Comparison of ENCODE assay signal across 8 mouse cellular contexts in the genomic region with DNA sequence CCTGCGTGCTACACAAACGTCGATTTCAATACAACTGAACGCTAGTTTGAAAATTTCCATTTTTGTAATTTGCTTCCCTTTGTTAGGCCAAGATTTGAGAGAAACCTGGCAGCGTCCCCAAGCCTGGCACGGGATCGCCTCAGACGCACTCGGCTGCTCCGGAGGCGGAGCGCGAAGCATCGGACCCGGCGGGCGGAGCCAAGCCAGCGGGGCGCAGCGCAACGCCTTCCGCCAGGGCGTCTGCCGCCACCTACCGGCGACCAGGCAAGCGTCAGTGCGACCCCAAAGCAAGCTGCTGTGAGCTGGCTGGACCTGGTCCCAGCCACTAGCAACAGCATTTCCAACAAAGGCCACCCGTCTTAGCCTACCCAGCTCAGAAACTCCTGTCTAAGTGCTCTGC.
DNase-seq lines count a peak whose midpoint lies in the region; ATAC-seq and TF ChIP-seq lines count a peak whose summit lies in the region.

No protein-coding gene starts in this region.

- TF ChIP-seq CTCF in E14TG2a.4 (conservative IDR thresholded peaks at IDR 0.05; ENCODE audit: low read length): peak; percentile 11; the same call in 1 of the 2 replicates
- TF ChIP-seq CTCF in stomach, postnatal 0 days (IDR thresholded peaks at IDR 0.05; ENCODE audit: low read depth): peak; percentile 99

- H3K27ac ChIP-seq in forebrain, embryonic 13.5 days: peak overlapping the region; percentile 93
- H3K27ac ChIP-seq in liver, embryonic 16.5 days (ENCODE audit: low read length): no peak overlapping the region
- H3K27ac ChIP-seq in neural tube, embryonic 12.5 days: no peak overlapping the region
- H3K27ac ChIP-seq in stomach, postnatal 0 days (replicated peaks): peak overlapping the region; percentile 76

- H3K4me2 ChIP-seq in forebrain, embryonic 13.5 days: peak overlapping the region; percentile 62
- H3K4me2 ChIP-seq in liver, embryonic 16.5 days (ENCODE audit: low read depth, low read length): peak overlapping the region; percentile 68
- H3K4me2 ChIP-seq in neural tube, embryonic 12.5 days (replicated peaks): peak overlapping the region; percentile 62
- H3K4me2 ChIP-seq in stomach, postnatal 0 days (replicated peaks; ENCODE audit: low read depth): peak overlapping the region; percentile 65

- peak; percentile 97 to 98 for DNase-seq in heart, postnatal 10 days
- DNase-seq in large intestine, adult 2 months (ENCODE audit: low read depth, low spot score): peak; percentile 57
- DNase-seq in stomach, postnatal 0 days (ENCODE audit: low spot score): peak; percentile 92

- peaks cover 19% of the 10 kb centered on the region for H3K27me3 ChIP-seq in E14TG2a.4 (ENCODE audit: insufficient read depth, low read length)
- no peaks in the 10 kb centered on the region for H3K27me3 ChIP-seq in forebrain, embryonic 13.5 days
- peaks cover 13% of the 10 kb centered on the region for H3K27me3 ChIP-seq in liver, embryonic 16.5 days (ENCODE audit: control insufficient read depth, insufficient read depth, low read depth, low read length)
- no peaks in the 10 kb centered on the region for H3K27me3 ChIP-seq in neural tube, embryonic 12.5 days (replicated peaks)
- H3K27me3 ChIP-seq in stomach, postnatal 0 days (ENCODE audit: control insufficient read depth, insufficient read depth, low read length): no peaks in the 10 kb centered on the region

- no peaks in the 10 kb centered on the region for H3K9me3 ChIP-seq in E14TG2a.4 (ENCODE audit: low read length)
- peaks cover 3% of the 10 kb centered on the region; the same call in 1 of the 2 replicates for H3K9me3 ChIP-seq in forebrain, embryonic 13.5 days (replicated peaks)
- H3K9me3 ChIP-seq in liver, embryonic 16.5 days (replicated peaks; ENCODE audit: control insufficient read depth, low read length): no peaks in the 10 kb centered on the region
- H3K9me3 ChIP-seq in neural tube, embryonic 12.5 days: peaks cover 6% of the 10 kb centered on the region; the same call in 1 of the 2 replicates
- no peaks in the 10 kb centered on the region for H3K9me3 ChIP-seq in stomach, postnatal 0 days (ENCODE audit: control insufficient read depth, low read length)

- no peak for TF ChIP-seq EP300 in stomach, postnatal 0 days (optimal IDR thresholded peaks at IDR 0.05)

- H3K36me3 ChIP-seq in E14TG2a.4 (ENCODE audit: insufficient read depth, low read length): no peaks in the 10 kb centered on the region
- H3K36me3 ChIP-seq in forebrain, embryonic 13.5 days (ENCODE audit: poor library complexity, severe bottlenecking): no peaks in the 10 kb centered on the region
- H3K36me3 ChIP-seq in liver, embryonic 16.5 days (ENCODE audit: control insufficient read depth, insufficient read depth): no peaks in the 10 kb centered on the region
- H3K36me3 ChIP-seq in neural tube, embryonic 12.5 days: no peaks in the 10 kb centered on the region
- no peaks in the 10 kb centered on the region for H3K36me3 ChIP-seq in stomach, postnatal 0 days (ENCODE audit: control insufficient read depth, insufficient read depth, low read length)

- H3K4me3 ChIP-seq in E14TG2a.4 (replicated peaks; ENCODE audit: low read length): peak overlapping the region; percentile 60
- peak overlapping the region; percentile 40 for H3K4me3 ChIP-seq in forebrain, embryonic 13.5 days
- H3K4me3 ChIP-seq in liver, embryonic 16.5 days (ENCODE audit: low read depth, low read length): peak overlapping the region; percentile 50
- H3K4me3 ChIP-seq in neural tube, embryonic 12.5 days: peak overlapping the region; percentile 21
- peak overlapping the region; percentile 40 for H3K4me3 ChIP-seq in stomach, postnatal 0 days (ENCODE audit: low read depth, low read length)

- ATAC-seq in cerebellum, adult (ENCODE audit: insufficient number of reproducible peaks, low FRiP score, low TSS enrichment): peak; percentile 84
- ATAC-seq in forebrain, embryonic 13.5 days: peak; percentile 95
- peak; percentile 74 for ATAC-seq in liver, embryonic 16.5 days (ENCODE audit: low read depth)
- peak; percentile 93 for ATAC-seq in neural tube, embryonic 12.5 days (ENCODE audit: low FRiP score, low read depth)
- ATAC-seq in stomach, postnatal 0 days (ENCODE audit: low FRiP score, low TSS enrichment): peak; percentile 94

- intact Hi-C loops in heart, postnatal 10 days (cut with DNase I): loop anchor here (1.0 to 5.0 kb wide), 7 partner anchors 211 to 760 kb away; partner anchors contain the start of gene E130114P18Rik

- peak overlapping the region; percentile 65 for H3K9ac ChIP-seq in forebrain, embryonic 13.5 days
- H3K9ac ChIP-seq in liver, embryonic 16.5 days (ENCODE audit: low read depth, low read length): no peak overlapping the region; the same call in 1 of the 2 replicates
- H3K9ac ChIP-seq in neural tube, embryonic 12.5 days: peak overlapping the region; percentile 51
- H3K9ac ChIP-seq in stomach, postnatal 0 days (ENCODE audit: low read length): peak overlapping the region; percentile 61

- WGBS in forebrain, embryonic 13.5 days: under 1% methylated on average over 29 of the region's 29 CpGs
- WGBS in large intestine, adult 2 months: under 1% methylated on average over 29 of the region's 29 CpGs
- WGBS in liver, embryonic 16.5 days (ENCODE audit: insufficient replicate concordance): under 1% methylated on average over 29 of the region's 29 CpGs
- under 1% methylated on average over 29 of the region's 29 CpGs for WGBS in neural tube, embryonic 12.5 days
- under 1% methylated on average over 29 of the region's 29 CpGs for WGBS in stomach, postnatal 0 days

- peaks cover 9% of the 10 kb centered on the region for H3K4me1 ChIP-seq in E14TG2a.4 (replicated peaks; ENCODE audit: low read depth, low read length)
- peaks cover 23% of the 10 kb centered on the region for H3K4me1 ChIP-seq in forebrain, embryonic 13.5 days
- no peaks in the 10 kb centered on the region; the same call in 1 of the 2 replicates for H3K4me1 ChIP-seq in liver, embryonic 16.5 days (ENCODE audit: control insufficient read depth, low read depth, low read length)
- H3K4me1 ChIP-seq in neural tube, embryonic 12.5 days: peaks cover 11% of the 10 kb centered on the region
- no peaks in the 10 kb centered on the region for H3K4me1 ChIP-seq in stomach, postnatal 0 days (replicated peaks; ENCODE audit: control insufficient read depth, insufficient read depth)

Comparison
In these comparisons a context has a peak if more than half of its experiments do, and no peak if none do; other contexts are left out.
1. H3K27ac ChIP-seq: peak in forebrain, embryonic 13.5 days (single experiment) and stomach, postnatal 0 days (single experiment); none in liver, embryonic 16.5 days (single experiment) and neural tube, embryonic 12.5 days (single experiment).
2. Peak in every context shown above with its lines, with median percentiles within 50 percentile points of each other: H3K4me3 ChIP-seq, ATAC-seq, H3K4me2 ChIP-seq and DNase-seq.